Mouse (Mus musculus) hindbrain, embryonic 10.5 days (tissue): ENCODE measurements around the gene Epc2. TPM values are rescaled to one million over a fixed set of nuclear protein-coding genes. Genes with fewer than 3 reads are reported as not detected.

Experiments used
- DNase-seq: peaks from one replicate; pipeline ENCODE4 v3.0.0-alpha.2; 2017; ENCODE audit warnings: low spot score
- H3K27ac ChIP-seq: fragments of 300-500 bp; sonication (generic); 2 replicates; pipeline ENCODE4 v1.5.1; 2016; ENCODE audit warnings: mild to moderate bottlenecking, moderate library complexity
- H3K27me3 ChIP-seq: fragments of 300-500 bp; sonication (generic); 2 replicates; pipeline ENCODE4 v1.6.1; 2016; ENCODE audit warnings: mild to moderate bottlenecking; ENCODE audit not compliant: poor library complexity, insufficient read depth, severe bottlenecking
- H3K36me3 ChIP-seq: fragments of 300-500 bp; sonication (generic); 2 replicates; pipeline ENCODE4 v1.6.1; 2016; ENCODE audit warnings: mild to moderate bottlenecking, moderate library complexity
- H3K4me1 ChIP-seq: fragments of 300-500 bp; sonication (generic); replicated peaks from 2 replicates; pipeline ENCODE4 v1.6.1; 2016; ENCODE audit warnings: mild to moderate bottlenecking
- H3K4me3 ChIP-seq: fragments of 300-500 bp; sonication (generic); 2 replicates; pipeline ENCODE4 v1.5.1; 2016; ENCODE audit warnings: mild to moderate bottlenecking, moderate library complexity
- H3K9me3 ChIP-seq: fragments of 300-500 bp; sonication (generic); 2 replicates; pipeline ENCODE4 v1.6.1; 2016; ENCODE audit warnings: mild to moderate bottlenecking, moderate library complexity
- WGBS: fragments of 180-500 bp; shearing (Covaris S2); methylation state at CpG from one replicate; pipeline ENCODE4 v1.1.7; 2016; 5-methylcytosine and 5-hydroxymethylcytosine counted together
- polyA plus RNA-seq: library from polyadenylated mRNA; unstranded; fragments of >200 nt; fragmentation: Nextera tagmentation; extraction: Ambion mirVana; gene quantifications from 2 replicates; pipeline ENCODE4 v1.2.1, GENCODE M21; 2016

The Epc2 gene
- polyA plus RNA-seq, result 6.9 and 7.3 TPM in 2 replicates

GRCm38 (mm10) chr2:49450931-49451636 lies at the start of gene Epc2:
Epc2 (plus strand) TSS chr2:49451486.
- Histone ChIP-seq H3K27me3 (peaks cover 4% of the 10 kb centered on the region; the same call in 1 of the 2 replicates), H3K27ac (peak within 1 kb of the TSS; percentile 100), H3K4me3 (peak within 1 kb of the TSS; percentile 90), H3K36me3 (no peaks in the 10 kb centered on the region), H3K9me3 (no peaks in the 10 kb centered on the region), H3K4me1 (peaks cover 21% of the 10 kb centered on the region; the same call in 1 of the 2 replicates)
- WGBS, result under 1% methylated on average over 84 of the region's 88 CpGs
- peak; percentile 92 for DNase-seq

- Histone ChIP-seq H3K4me3 (no peak overlapping the region), H3K9me3 (no peaks in the 10 kb centered on the region), H3K27ac (no peak overlapping the region), H3K36me3 (no peaks in the 10 kb centered on the region), H3K27me3 (no peaks in the 10 kb centered on the region), H3K4me1 (no peaks in the 10 kb centered on the region)
- 50% methylated on average over 2 of the region's 2 CpGs for WGBS
- no peak for DNase-seq
Observed at GRCm38 (mm10) chr2:49405954-49406353, 45.3 kb upstream of the Epc2 start.

DNA sequence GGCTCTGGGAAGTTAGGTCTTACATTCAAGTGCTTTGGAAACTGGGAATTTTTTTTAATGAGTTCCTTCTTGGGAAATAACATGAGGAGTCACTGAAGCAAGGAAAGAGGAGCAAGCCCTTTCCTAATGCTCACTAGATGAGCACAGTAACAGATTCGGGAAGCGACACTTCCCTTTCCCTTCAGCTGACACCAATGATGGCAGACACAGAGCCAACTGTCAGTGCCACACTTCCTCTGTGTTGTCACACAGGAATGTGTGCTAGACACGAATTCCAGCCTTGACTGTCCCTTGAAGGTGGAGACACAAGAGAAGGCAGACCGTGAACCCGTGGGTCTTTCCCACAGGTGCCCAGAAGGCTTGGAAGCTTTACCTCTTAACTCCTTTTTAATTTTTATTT lies 39.6 kb upstream of the Epc2 start:
- Histone ChIP-seq H3K36me3 (no peaks in the 10 kb centered on the region), H3K4me3 (no peak overlapping the region), H3K9me3 (no peaks in the 10 kb centered on the region), H3K27me3 (no peaks in the 10 kb centered on the region), H3K27ac (no peak overlapping the region), H3K4me1 (no peaks in the 10 kb centered on the region)
- DNase-seq, result no peak
- WGBS, result 86% methylated on average over 5 of the region's 5 CpGs

DNA sequence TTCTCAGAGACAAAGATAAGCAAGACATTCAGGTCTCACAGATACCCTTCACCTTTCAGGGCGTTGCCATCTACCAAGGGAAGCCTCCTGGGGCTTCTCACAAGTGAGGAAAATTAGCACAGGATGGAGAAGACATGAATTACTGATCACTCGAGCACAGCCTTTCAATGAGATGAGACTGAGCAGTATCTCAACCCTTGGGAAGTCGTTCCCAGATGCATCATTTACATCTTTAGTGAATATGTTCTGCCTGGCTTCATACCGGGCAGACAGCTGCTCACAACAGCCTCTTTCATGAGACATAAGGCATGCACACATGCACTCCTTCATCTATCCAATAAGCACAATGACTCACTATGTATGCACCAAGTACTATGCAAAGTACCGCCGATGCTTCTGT lies 38.7 kb upstream of the Epc2 start:
- WGBS, result 76% methylated on average over 6 of the region's 6 CpGs
- H3K4me1 ChIP-seq, result no peaks in the 10 kb centered on the region
- DNase-seq, result no peak
- H3K9me3 ChIP-seq, result no peaks in the 10 kb centered on the region
- no peaks in the 10 kb centered on the region for H3K27me3 ChIP-seq
- no peak overlapping the region for H3K27ac ChIP-seq
- H3K4me3 ChIP-seq, result no peak overlapping the region
- H3K36me3 ChIP-seq, result no peaks in the 10 kb centered on the region

DNA sequence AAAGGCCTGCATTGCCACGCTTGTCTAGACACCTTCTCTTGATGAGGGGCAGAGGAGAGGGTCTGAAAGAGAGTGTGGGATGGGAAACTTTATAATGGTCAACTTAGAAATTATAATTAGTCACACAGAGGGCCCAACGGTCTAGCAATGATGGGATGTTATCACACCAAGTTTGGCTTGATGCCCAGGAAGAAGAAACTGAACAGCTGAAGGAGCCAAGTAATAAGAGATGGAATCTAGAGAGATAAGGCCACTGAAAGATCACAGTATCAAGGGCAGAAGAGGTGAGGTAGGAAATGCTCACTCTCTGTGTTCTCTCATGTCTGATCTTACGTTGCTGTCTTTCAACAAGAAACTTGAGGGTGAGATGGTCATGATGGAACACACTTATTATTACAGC lies 35.4 kb upstream of the Epc2 start:
- no peaks in the 10 kb centered on the region for H3K27me3 ChIP-seq
- 83% methylated on average over 3 of the region's 3 CpGs for WGBS
- no peaks in the 10 kb centered on the region for H3K9me3 ChIP-seq
- H3K4me1 ChIP-seq, result no peaks in the 10 kb centered on the region
- H3K27ac ChIP-seq, result no peak overlapping the region
- no peaks in the 10 kb centered on the region for H3K36me3 ChIP-seq
- H3K4me3 ChIP-seq, result no peak overlapping the region
- DNase-seq, result no peak

DNA sequence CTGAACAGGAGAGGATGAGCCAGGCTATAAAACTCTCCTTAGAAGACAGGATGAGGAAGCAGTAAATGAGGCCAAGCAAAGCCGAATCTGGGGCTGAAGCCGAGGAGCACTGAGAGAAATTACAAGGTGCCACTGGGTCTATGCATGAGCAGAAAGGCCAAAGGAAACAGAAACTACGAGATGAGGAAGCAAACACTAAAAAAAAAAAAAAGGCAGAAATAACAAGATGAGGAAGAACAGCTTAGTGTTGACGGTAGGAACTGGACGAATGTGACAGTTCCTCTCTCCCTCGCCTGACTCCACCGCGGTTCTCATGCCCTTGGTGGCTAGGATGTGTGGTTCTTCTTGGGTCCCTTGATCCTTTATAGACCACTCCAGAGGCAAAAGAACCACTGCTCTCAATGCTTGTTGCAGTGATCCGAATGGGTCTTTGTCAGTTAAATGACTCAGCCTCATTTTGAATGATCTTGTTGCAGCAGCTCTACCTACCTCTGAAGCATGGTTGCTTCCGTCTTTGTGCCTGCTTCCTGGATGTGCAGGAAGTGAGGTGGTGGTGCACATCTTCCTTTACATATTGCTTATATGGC lies 34.2 kb upstream of the Epc2 start:
- H3K4me1 ChIP-seq, result no peaks in the 10 kb centered on the region
- H3K27ac ChIP-seq, result no peak overlapping the region
- 88% methylated on average over 10 of the region's 10 CpGs for WGBS
- no peak overlapping the region for H3K4me3 ChIP-seq
- no peaks in the 10 kb centered on the region for H3K9me3 ChIP-seq
- no peak for DNase-seq
- H3K27me3 ChIP-seq, result no peaks in the 10 kb centered on the region
- H3K36me3 ChIP-seq, result no peaks in the 10 kb centered on the region

- no peak overlapping the region for H3K4me3 ChIP-seq
- no peaks in the 10 kb centered on the region for H3K4me1 ChIP-seq
- no peaks in the 10 kb centered on the region for H3K27me3 ChIP-seq
- H3K36me3 ChIP-seq, result no peaks in the 10 kb centered on the region
- 87% methylated on average over 3 of the region's 3 CpGs for WGBS
- H3K27ac ChIP-seq, result no peak overlapping the region
- no peaks in the 10 kb centered on the region for H3K9me3 ChIP-seq
- DNase-seq, result no peak
Observed at GRCm38 (mm10) chr2:49420396-49420795, 30.9 kb upstream of the Epc2 start.

DNA sequence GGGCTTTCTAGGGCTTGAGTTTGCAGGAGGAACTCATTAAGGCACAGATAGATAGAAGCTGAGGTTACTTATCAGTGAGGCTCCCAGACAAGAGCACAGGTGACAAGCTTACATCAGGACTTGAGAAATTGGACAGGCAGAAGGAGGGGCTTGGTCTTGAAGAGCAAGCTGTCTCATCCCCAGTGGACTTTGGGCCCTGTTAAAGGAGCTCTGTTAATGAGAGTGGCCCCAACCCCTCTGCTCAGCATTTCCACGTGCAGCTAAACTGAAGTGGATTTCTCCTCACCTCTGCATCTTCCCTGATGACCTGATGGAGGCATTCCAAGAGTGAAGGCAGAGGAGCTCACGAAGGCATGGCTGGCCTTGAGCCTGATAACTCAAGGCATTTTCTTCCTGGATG lies 27.4 kb upstream of the Epc2 start:
- Histone ChIP-seq H3K36me3 (no peaks in the 10 kb centered on the region), H3K27me3 (no peaks in the 10 kb centered on the region), H3K9me3 (no peaks in the 10 kb centered on the region), H3K4me3 (no peak overlapping the region), H3K4me1 (no peaks in the 10 kb centered on the region), H3K27ac (no peak overlapping the region)
- WGBS, result 73% methylated on average over 2 of the region's 2 CpGs
- no peak for DNase-seq

- H3K4me3 ChIP-seq, result no peak overlapping the region
- H3K4me1 ChIP-seq, result no peaks in the 10 kb centered on the region
- H3K36me3 ChIP-seq, result no peaks in the 10 kb centered on the region
- 84% methylated on average over 4 of the region's 4 CpGs for WGBS
- no peaks in the 10 kb centered on the region for H3K27me3 ChIP-seq
- no peaks in the 10 kb centered on the region for H3K9me3 ChIP-seq
- no peak for DNase-seq
- no peak overlapping the region for H3K27ac ChIP-seq
Observed at GRCm38 (mm10) chr2:49424788-49425187, 26.5 kb upstream of the Epc2 start.

GRCm38 (mm10) chr2:49426175-49426574 lies 25.1 kb upstream of the Epc2 start:
- WGBS, result 87% methylated on average over 10 of the region's 10 CpGs
- Histone ChIP-seq H3K9me3 (no peaks in the 10 kb centered on the region), H3K4me3 (no peak overlapping the region), H3K27ac (no peak overlapping the region), H3K4me1 (no peaks in the 10 kb centered on the region), H3K36me3 (no peaks in the 10 kb centered on the region), H3K27me3 (no peaks in the 10 kb centered on the region)
- no peak for DNase-seq

DNA sequence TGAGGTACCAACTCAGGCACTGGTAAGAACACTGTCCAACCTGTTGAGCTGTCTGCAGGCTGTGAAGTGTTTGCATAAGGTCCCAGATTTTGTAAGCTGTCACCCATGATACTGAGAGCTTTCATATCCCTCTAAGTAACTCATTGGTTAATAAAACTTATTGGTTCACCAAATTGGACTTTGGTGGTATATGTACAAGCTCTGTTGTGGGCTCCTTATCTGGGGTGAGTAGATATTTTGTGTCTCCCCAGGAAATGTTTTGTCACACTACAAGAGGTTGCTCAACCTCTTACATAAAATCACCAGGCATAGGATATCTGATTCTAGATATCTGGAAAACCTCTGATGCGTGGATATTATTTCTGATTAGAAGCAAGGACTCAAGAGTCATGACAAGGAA lies 20.3 kb upstream of the Epc2 start:
- Histone ChIP-seq H3K4me3 (no peak overlapping the region), H3K9me3 (no peaks in the 10 kb centered on the region), H3K27me3 (no peaks in the 10 kb centered on the region), H3K36me3 (no peaks in the 10 kb centered on the region), H3K4me1 (no peaks in the 10 kb centered on the region), H3K27ac (no peak overlapping the region)
- 85% methylated on average over 1 of the region's 1 CpGs for WGBS
- no peak for DNase-seq

DNA sequence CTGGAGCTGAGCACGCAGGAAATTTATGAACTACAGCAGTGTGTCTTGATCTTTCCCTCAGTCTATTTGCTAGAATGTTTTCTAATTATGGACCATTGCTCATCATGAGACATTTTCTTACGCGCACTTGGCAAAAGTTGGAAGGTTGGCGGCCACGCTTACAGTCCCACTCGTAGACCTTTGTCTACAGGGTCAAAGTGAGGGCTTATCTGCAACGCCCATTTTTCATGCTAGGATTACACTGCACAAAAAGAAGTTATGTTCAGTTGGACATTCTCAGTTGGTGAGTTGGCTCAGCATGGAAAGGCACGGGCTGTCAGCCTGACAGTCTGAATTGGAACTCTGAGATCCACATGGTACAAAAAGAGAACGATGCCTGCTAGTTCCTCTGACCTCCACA lies 18.1 kb upstream of the Epc2 start:
- H3K27me3 ChIP-seq, result no peaks in the 10 kb centered on the region
- whole genome bisulfite sequencing, result 88% methylated on average over 9 of the region's 9 CpGs
- DNase-seq, result no peak
- H3K36me3 ChIP-seq, result no peaks in the 10 kb centered on the region
- no peak overlapping the region for H3K4me3 ChIP-seq
- H3K9me3 ChIP-seq, result no peaks in the 10 kb centered on the region
- no peaks in the 10 kb centered on the region for H3K4me1 ChIP-seq
- H3K27ac ChIP-seq, result no peak overlapping the region

GRCm38 (mm10) chr2:49446238-49446637 lies 5.0 kb upstream of the Epc2 start:
- Histone ChIP-seq H3K27ac (no peak overlapping the region), H3K9me3 (no peaks in the 10 kb centered on the region), H3K4me1 (0 out of 2 replicates have a peak, but pooled peaks cover 18% of the 10 kb centered on the region), H3K36me3 (no peaks in the 10 kb centered on the region), H3K27me3 (peaks cover 4% of the 10 kb centered on the region; the same call in 1 of the 2 replicates), H3K4me3 (no peak overlapping the region)
- no peak for DNase-seq
- 72% methylated on average over 2 of the region's 2 CpGs for WGBS
